8 mouse cellular contexts compared by ENCODE assay signal in genomic region chr1:150391931-150392637, GRCm38 (mm10). TPM values are rescaled to one million over a fixed set of nuclear protein-coding genes. Genes with fewer than 3 reads are reported as not detected.
DNase-seq lines count a peak whose midpoint lies in the region; ATAC-seq and TF ChIP-seq lines count a peak whose summit lies in the region.

No protein-coding gene starts in this region.

- H3K9me3 ChIP-seq in kidney, embryonic 14.5 days (ENCODE audit: control insufficient read depth, low read length): no peaks in the 10 kb centered on the region
- no peaks in the 10 kb centered on the region for H3K9me3 ChIP-seq in heart, embryonic 16.5 days (replicated peaks; ENCODE audit: control insufficient read depth, low read length)
- H3K9me3 ChIP-seq in megakaryocyte, embryonic 14.5 days: no peaks in the 10 kb centered on the region

- peak overlapping the region; percentile 73 for H3K9ac ChIP-seq in kidney, embryonic 14.5 days (ENCODE audit: low read depth, low read length)
- H3K9ac ChIP-seq in heart, embryonic 16.5 days (ENCODE audit: low read length): peak overlapping the region; percentile 92

- TF ChIP-seq POLR2A in bone marrow macrophage, adult 2 months (IDR thresholded peaks at IDR 0.05; ENCODE audit: borderline replicate concordance, low read depth, low read length): no peak

- WGBS in kidney, embryonic 14.5 days: 22% methylated on average over 11 of the region's 11 CpGs
- WGBS in heart, embryonic 16.5 days: 15% methylated on average over 11 of the region's 11 CpGs

- peak; percentile 28 for ATAC-seq in kidney, embryonic 14.5 days (ENCODE audit: low FRiP score, low TSS enrichment)
- ATAC-seq in heart, embryonic 16.5 days (replicated peaks; ENCODE audit: extremely low read depth, insufficient read depth, low FRiP score): peak; percentile 2

- H3K4me3 ChIP-seq in kidney, embryonic 14.5 days (ENCODE audit: low read length): peak overlapping the region; percentile 84
- peak overlapping the region; percentile 67 for H3K4me3 ChIP-seq in bone marrow macrophage, adult 2 months (ENCODE audit: insufficient read depth, low read length)
- peak overlapping the region; percentile 94 for H3K4me3 ChIP-seq in heart, embryonic 16.5 days (ENCODE audit: low read length)
- H3K4me3 ChIP-seq in megakaryocyte, embryonic 14.5 days (replicated peaks): peak overlapping the region; percentile 98

- peak overlapping the region; percentile 54 for H3K4me2 ChIP-seq in kidney, embryonic 14.5 days (replicated peaks; ENCODE audit: low read depth, low read length)
- peak overlapping the region; percentile 78 for H3K4me2 ChIP-seq in heart, embryonic 16.5 days (ENCODE audit: low read depth, low read length)

- peak overlapping the region; percentile 90 for H3K27ac ChIP-seq in kidney, embryonic 14.5 days (ENCODE audit: low read depth, low read length)
- H3K27ac ChIP-seq in bone marrow macrophage, adult 2 months (ENCODE audit: insufficient read depth, low read depth, low read length): peak overlapping the region; percentile 71
- H3K27ac ChIP-seq in heart, embryonic 16.5 days (ENCODE audit: low read length): peak overlapping the region; percentile 92

- TF ChIP-seq CTCF in bone marrow macrophage, adult 2 months (IDR thresholded peaks at IDR 0.05; ENCODE audit: low read depth, low read length): no peak

- H3K36me3 ChIP-seq in kidney, embryonic 14.5 days (ENCODE audit: control insufficient read depth, insufficient read depth, low read length): peaks cover 32% of the 10 kb centered on the region
- peaks cover 30% of the 10 kb centered on the region for H3K36me3 ChIP-seq in heart, embryonic 16.5 days (ENCODE audit: control insufficient read depth, insufficient read depth)
- H3K36me3 ChIP-seq in megakaryocyte, embryonic 14.5 days (replicated peaks; ENCODE audit: low read length): peaks cover 55% of the 10 kb centered on the region

- no peaks in the 10 kb centered on the region for H3K27me3 ChIP-seq in kidney, embryonic 14.5 days (ENCODE audit: control insufficient read depth, insufficient read depth, low read length)
- H3K27me3 ChIP-seq in heart, embryonic 16.5 days (ENCODE audit: control insufficient read depth, insufficient read depth, low read length): no peaks in the 10 kb centered on the region
- no peaks in the 10 kb centered on the region for H3K27me3 ChIP-seq in megakaryocyte, embryonic 14.5 days (replicated peaks)

- DNase-seq in kidney, postnatal 10 days: no peak
- no peak for DNase-seq in adrenal gland, postnatal 4 days (ENCODE audit: low spot score in 2 of 2)
- DNase-seq in frontal cortex, postnatal 14 days (ENCODE audit: low spot score in 2 of 2): no peak
- no peak for DNase-seq in right cerebral cortex, postnatal 10 days (ENCODE audit: low spot score in 2 of 2)

- H3K4me1 ChIP-seq in kidney, embryonic 14.5 days (ENCODE audit: control insufficient read depth, insufficient read depth, low read length): peaks cover 3% of the 10 kb centered on the region
- peaks cover 11% of the 10 kb centered on the region for H3K4me1 ChIP-seq in bone marrow macrophage, adult 2 months (ENCODE audit: control insufficient read depth, insufficient read depth, low read length)
- H3K4me1 ChIP-seq in heart, embryonic 16.5 days (ENCODE audit: control insufficient read depth, insufficient read depth, low read length): peaks cover 10% of the 10 kb centered on the region
- peaks cover 21% of the 10 kb centered on the region; the same call in 1 of the 2 replicates for H3K4me1 ChIP-seq in megakaryocyte, embryonic 14.5 days

RNA-seq across cellular contexts. Expression of gene Tpr, which starts 0.6 kb away (rescaled TPM):
- 188 and 196 TPM in 2 replicates for polyA plus RNA-seq in kidney, embryonic 14.5 days (2014; fragmentation: Nextera tagmentation; extraction: Ambion mirVana)
- 184 and 186 TPM in 2 replicates for polyA plus RNA-seq in bone marrow macrophage, adult 2 months (2012; ENCODE audit: insufficient read depth, insufficient read length, missing spikeins)
- polyA plus RNA-seq in heart, embryonic 16.5 days (2015; fragmentation: Nextera tagmentation; extraction: Ambion mirVana): 115 and 118 TPM in 2 replicates
- 75.1 and 82.2 TPM in 2 replicates for polyA plus RNA-seq in megakaryocyte, embryonic 14.5 days (2012; ENCODE audit: insufficient read depth, low replicate concordance)
- total RNA-seq in adrenal gland, postnatal 4 days (2021): 100 to 1,000 TPM; 130 to 146 TPM

RNA-seq across cellular contexts. Expression of gene Odr4, which starts 0.8 kb away (rescaled TPM):
- polyA plus RNA-seq in kidney, embryonic 14.5 days (2014; fragmentation: Nextera tagmentation; extraction: Ambion mirVana): 35.5 and 36.1 TPM in 2 replicates
- polyA plus RNA-seq in bone marrow macrophage, adult 2 months (2012; ENCODE audit: insufficient read depth, insufficient read length, missing spikeins): 60.8 and 70.9 TPM in 2 replicates
- 30.0 and 34.7 TPM in 2 replicates for polyA plus RNA-seq in heart, embryonic 16.5 days (2015; fragmentation: Nextera tagmentation; extraction: Ambion mirVana)
- 10.7 TPM in 1 of 2 replicates, not detected in the other for polyA plus RNA-seq in megakaryocyte, embryonic 14.5 days (2012; ENCODE audit: insufficient read depth, low replicate concordance)
- total RNA-seq in adrenal gland, postnatal 4 days (2021): 10 to 100 TPM; 44.5 to 47.7 TPM
